Mouse (Mus musculus) C2C12 (cell line): ENCODE data around the gene Def8. TPM values are rescaled to one million over a fixed set of nuclear protein-coding genes. Genes with fewer than 3 reads are reported as not detected.
A peak's percentile ranks its signal among the peaks of the same experiment; 100 is the strongest.
"Not testable (repeated sequence)": the region's sequence is repeated elsewhere in the genome, so short reads cannot be mapped to it uniquely, and the experiment has no call there.

ENCODE experiments used
- H3K27me3 ChIP-seq: one replicate; pipeline ENCODE4 v1.6.1; 2011; ENCODE audit not compliant: control insufficient read depth, insufficient read depth, insufficient read length
- H3K36me3 ChIP-seq: one replicate; pipeline ENCODE4 v1.6.1; 2011; ENCODE audit not compliant: control insufficient read depth, insufficient read depth
- H3K4me3 ChIP-seq: one replicate; pipeline ENCODE4 v1.5.1; 2011; ENCODE audit warnings: mild to moderate bottlenecking, control low read depth; ENCODE audit not compliant: poor library complexity, insufficient read depth, severe bottlenecking
- H3K79me2 ChIP-seq: one replicate; pipeline ENCODE4 v1.6.1; 2011; ENCODE audit not compliant: control insufficient read depth, insufficient read depth
- H3K79me3 ChIP-seq: one replicate; pipeline ENCODE4 v1.6.1; 2011; ENCODE audit warnings: low read depth, control low read depth
- H3ac ChIP-seq: one replicate; pipeline ENCODE3; 2011; ENCODE audit warnings: low read depth; ENCODE audit not compliant: control insufficient read depth, insufficient read length
- CEBPB ChIP-seq: IDR thresholded peaks from one replicate; pipeline ENCODE4 v1.6.1; 2011; ENCODE audit warnings: low read depth, mild to moderate bottlenecking, control low read depth, moderate library complexity
- CTCF ChIP-seq: IDR thresholded peaks from one replicate; pipeline ENCODE4 v1.5.1; 2011; ENCODE audit not compliant: control insufficient read depth, insufficient read depth, insufficient read length
- FOSL1 ChIP-seq: IDR thresholded peaks from one replicate; pipeline ENCODE4 v1.8.0; 2011; ENCODE audit warnings: mild to moderate bottlenecking, low read length; ENCODE audit not compliant: poor library complexity, insufficient read depth, severe bottlenecking
- MAX ChIP-seq: IDR thresholded peaks from one replicate; pipeline ENCODE4 v1.6.1; 2011; ENCODE audit warnings: mild to moderate bottlenecking, control low read depth
- MYOD1 ChIP-seq: IDR thresholded peaks from one replicate; pipeline ENCODE4 v1.6.1; 2011; ENCODE audit warnings: low read depth; ENCODE audit not compliant: control insufficient read depth, insufficient read length
- MYOG ChIP-seq: IDR thresholded peaks from one replicate; pipeline ENCODE4 v1.6.1; 2011; ENCODE audit not compliant: control insufficient read depth, insufficient read length; ENCODE audit errors: extremely low read depth
- USF1 ChIP-seq: IDR thresholded peaks from one replicate; pipeline ENCODE4 v1.6.1; 2011; ENCODE audit warnings: low read depth, mild to moderate bottlenecking, control low read depth, moderate library complexity
- polyA plus RNA-seq: library from polyadenylated mRNA; unstranded; fragments of >200 nt; fragmentation: generic; extraction: Trizol; gene quantifications from one replicate; pipeline ENCODE4 v1.2.1, GENCODE M21; 2012; ENCODE audit warnings: missing spikeins

Def8 gene
- polyA plus RNA-seq, 1 experiment: 23.9 TPM

- Histone ChIP-seq H3ac (no peak overlapping the region), H3K4me3 (no peak overlapping the region), H3K79me2 (peaks cover 26% of the 10 kb centered on the region), H3K36me3 (no peaks in the 10 kb centered on the region), H3K27me3 (no peaks in the 10 kb centered on the region), H3K79me3 (peaks cover 3% of the 10 kb centered on the region)
- peak; percentile 53 for TF ChIP-seq MYOD1
- TF ChIP-seq CEBPB: no peak
- peak; percentile 51 for TF ChIP-seq FOSL1
These were observed 13.2 kb upstream of the Def8 start for GRCm38 (mm10) chr8:123410049-123410587.

DNA sequence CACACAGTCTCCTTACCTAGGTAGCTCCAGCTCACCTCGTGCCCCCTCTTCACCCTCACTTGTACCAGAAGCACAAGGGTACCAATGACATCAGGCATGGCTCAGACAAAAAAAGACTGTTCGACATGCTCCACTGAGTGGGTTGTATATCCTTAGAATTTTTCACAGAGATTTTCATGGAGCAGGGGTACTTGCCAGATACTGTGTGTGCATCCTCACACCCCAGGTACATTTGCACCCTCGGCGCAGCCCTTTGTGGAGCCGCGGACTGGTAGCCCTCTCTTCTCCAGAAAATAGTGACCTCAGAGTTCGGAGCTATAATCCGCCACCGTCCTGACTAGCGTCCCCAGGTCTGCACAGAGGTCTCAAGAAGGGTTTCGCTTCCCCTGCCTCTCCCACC, 12.5 kb upstream of the Def8 start:
- TF ChIP-seq MYOG: no peak
- Histone ChIP-seq H3K79me2 (peaks cover 29% of the 10 kb centered on the region), H3ac (no peak overlapping the region), H3K27me3 (no peaks in the 10 kb centered on the region), H3K4me3 (peak overlapping the region; percentile 12), H3K79me3 (peaks cover 3% of the 10 kb centered on the region), H3K36me3 (no peaks in the 10 kb centered on the region)

DNA sequence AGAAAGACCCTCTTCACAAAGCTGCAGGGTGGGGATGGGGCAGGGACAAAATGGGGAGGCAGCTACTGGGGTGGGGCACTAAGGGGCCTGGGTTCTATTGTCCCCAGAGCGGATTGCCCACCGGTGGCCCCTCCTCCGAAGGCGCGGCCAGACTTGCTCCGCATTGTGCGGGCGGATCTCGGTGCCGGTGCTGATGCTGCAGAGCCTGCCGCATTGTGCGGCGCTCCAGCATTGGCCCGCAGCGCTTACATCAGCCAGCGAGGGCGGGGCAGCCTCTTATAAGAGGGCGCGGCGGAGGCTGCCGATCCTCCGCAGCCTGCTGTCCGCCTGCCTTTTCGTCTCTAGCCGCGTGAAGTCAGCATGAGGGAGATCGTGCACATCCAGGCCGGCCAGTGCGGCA, 12.1 kb upstream of the Def8 start, which contains the start of gene Tubb3:
Tubb3 (plus strand) TSS at position 179 of the 400 bp plus-strand sequence.
- peak within 1 kb of the TSS; percentile 39 for H3K4me3 ChIP-seq
- H3K79me3 ChIP-seq: peaks cover 3% of the 10 kb centered on the region
- H3K27me3 ChIP-seq: no peaks in the 10 kb centered on the region
- TF ChIP-seq USF1 (no peak), FOSL1 (no peak), CTCF (no peak), MYOD1 (no peak), MAX (no peak), CEBPB (no peak), MYOG (no peak)
- H3K36me3 ChIP-seq: no peaks in the 10 kb centered on the region
- peak within 1 kb of the TSS; percentile 69 for H3ac ChIP-seq
- H3K79me2 ChIP-seq: peaks cover 33% of the 10 kb centered on the region

GRCm38 (mm10) chr8:123411781-123412327, 11.5 kb upstream of the Def8 start:
- Histone ChIP-seq H3K27me3 (no peaks in the 10 kb centered on the region), H3K4me3 (peak overlapping the region; percentile 39), H3ac (peak overlapping the region; percentile 69), H3K79me2 (peaks cover 40% of the 10 kb centered on the region), H3K36me3 (no peaks in the 10 kb centered on the region), H3K79me3 (peaks cover 3% of the 10 kb centered on the region)
- no peak for TF ChIP-seq CTCF
- no peak for TF ChIP-seq USF1
- TF ChIP-seq MAX: no peak
- no peak for TF ChIP-seq MYOG
- no peak for TF ChIP-seq MYOD1
- no peak for TF ChIP-seq CEBPB
- no peak for TF ChIP-seq FOSL1

- Histone ChIP-seq H3ac (peak overlapping the region; percentile 1), H3K36me3 (no peaks in the 10 kb centered on the region), H3K79me2 (peaks cover 41% of the 10 kb centered on the region), H3K27me3 (no peaks in the 10 kb centered on the region), H3K4me3 (peak overlapping the region; percentile 39), H3K79me3 (peaks cover 3% of the 10 kb centered on the region)
- TF ChIP-seq MYOD1 (peak; percentile 59), USF1 (peak; percentile 87), MYOG (no peak), CTCF (no peak), CEBPB (no peak), MAX (no peak)
These were observed 10.7 kb upstream of the Def8 start for GRCm38 (mm10) chr8:123412560-123413170.

DNA sequence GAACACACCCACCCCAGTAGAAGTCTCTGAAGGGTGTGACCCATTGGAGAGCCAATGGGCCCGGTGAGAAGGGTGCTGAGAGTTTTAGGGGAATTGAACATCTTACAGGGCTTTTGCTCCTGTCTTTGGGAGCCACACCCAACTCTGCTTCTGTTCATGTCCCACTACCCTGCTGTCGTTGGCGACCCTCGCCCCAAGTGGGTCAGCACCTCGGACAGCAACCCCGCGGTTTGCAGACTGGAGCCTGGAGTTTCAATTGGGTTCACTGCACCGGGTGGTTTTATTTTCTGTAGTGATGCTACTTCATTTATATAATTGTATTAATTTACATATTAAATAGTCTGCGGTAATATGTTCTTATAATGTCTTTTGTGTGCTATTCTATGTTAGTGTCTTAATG, 9.1 kb upstream of the Def8 start:
- H3K4me3 ChIP-seq: no peak overlapping the region
- H3ac ChIP-seq: no peak overlapping the region
- H3K79me2 ChIP-seq: peaks cover 41% of the 10 kb centered on the region
- peaks cover 3% of the 10 kb centered on the region for H3K79me3 ChIP-seq
- peaks cover 10% of the 10 kb centered on the region for H3K36me3 ChIP-seq
- H3K27me3 ChIP-seq: no peaks in the 10 kb centered on the region
- TF ChIP-seq USF1: no peak
- TF ChIP-seq MYOD1: no peak
- TF ChIP-seq FOSL1: no peak
- no peak for TF ChIP-seq MYOG
- TF ChIP-seq MAX: no peak
- no peak for TF ChIP-seq CEBPB
- no peak for TF ChIP-seq CTCF

DNA sequence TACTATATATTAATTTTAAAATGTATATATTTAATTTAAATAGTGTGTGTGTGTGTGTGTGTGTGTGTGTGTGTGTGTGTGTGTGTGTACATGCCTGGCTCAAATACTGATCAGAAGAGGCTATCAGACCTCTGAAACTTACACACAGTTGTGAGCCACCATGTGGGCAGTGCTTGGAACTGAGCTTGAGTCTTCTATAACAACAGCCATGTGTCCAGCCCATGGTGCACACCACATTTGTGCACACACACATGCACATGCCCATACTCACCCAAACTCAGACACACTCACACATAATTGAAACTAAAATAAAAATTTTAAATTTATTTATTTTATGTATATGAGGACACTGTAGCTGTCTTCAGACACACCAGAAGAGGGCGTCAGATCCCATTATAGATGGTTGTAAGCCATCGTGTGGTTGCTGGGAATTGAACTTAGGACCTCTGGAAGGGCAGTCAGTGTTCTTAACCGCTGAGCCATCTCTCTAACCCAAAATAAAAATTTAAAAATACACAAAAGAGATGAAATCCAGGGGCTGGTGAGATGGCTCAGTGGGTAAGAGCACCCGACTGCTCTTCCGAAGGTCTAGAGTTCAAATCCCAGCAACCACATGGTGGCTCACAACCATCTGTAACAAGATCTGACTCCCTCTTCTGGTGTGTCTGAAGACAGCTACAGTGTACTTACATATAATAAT, 8.2 kb upstream of the Def8 start:
- H3ac ChIP-seq, H3K79me3 ChIP-seq, H3K4me3 ChIP-seq, H3K27me3 ChIP-seq: not testable (repeated sequence)
- Histone ChIP-seq H3K36me3 (peaks cover 19% of the 10 kb centered on the region), H3K79me2 (peaks cover 41% of the 10 kb centered on the region)
